Mouse (Mus musculus) lung, adult 2 months (tissue): ENCODE data around the gene Mecom.

Source experiments
- CTCF ChIP-seq: fragments of 200-500 bp; IDR thresholded peaks from 2 replicates; pipeline ENCODE4 v1.5.1; 2011; ENCODE audit warnings: mild to moderate bottlenecking, low read length, control low read depth; ENCODE audit not compliant: insufficient read depth
- POLR2A ChIP-seq: fragments of 200-500 bp; IDR thresholded peaks from 2 replicates; pipeline ENCODE4 v1.6.1; 2011; ENCODE audit warnings: low read depth, mild to moderate bottlenecking, control low read depth, low read length, borderline replicate concordance; ENCODE audit errors: extremely low read depth

DNA sequence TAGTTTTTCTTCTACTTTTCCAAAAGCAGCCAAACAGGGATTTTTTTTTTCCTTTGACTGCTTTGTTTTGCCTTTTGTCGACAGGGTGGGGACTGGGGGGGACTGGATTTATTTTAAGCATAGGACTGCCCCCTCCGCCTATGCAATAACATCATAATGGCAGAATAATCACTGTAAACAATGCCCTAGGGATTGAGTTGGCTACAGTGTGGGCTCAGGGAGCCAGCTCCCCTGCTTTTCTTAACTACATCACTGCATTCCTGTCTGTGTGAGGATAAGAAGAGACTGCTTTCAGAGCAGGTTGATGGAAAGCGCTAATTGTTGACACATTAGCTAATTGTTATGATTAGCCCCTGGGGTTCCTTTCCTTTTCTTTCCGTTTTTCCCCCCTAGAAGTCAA lies 155.6 kb downstream of the Mecom start:
- TF ChIP-seq CTCF (no peak), POLR2A (no peak)
